Mouse (Mus musculus) inflammation-experienced regulatory T-cells, adult 16 weeks (primary cell): ENCODE measurements around the gene Snrpf. TPM values are rescaled to one million over a fixed set of nuclear protein-coding genes. Genes with fewer than 3 reads are reported as not detected.

Experiments
- polyA plus RNA-seq: library from polyadenylated mRNA; unstranded; fragments of 100-300 nt; shearing (Covaris generic); gene quantifications from one replicate; pipeline ENCODE4 v1.2.1, GENCODE M21; 2017

The Snrpf gene
- 49.3 TPM for polyA plus RNA-seq

GRCm38 (mm10) chr10:93589281-93589848 lies at the start of gene Snrpf:
Gene Snrpf (minus strand): TSS chr10:93589706.

GRCm38 (mm10) chr10:93540431-93541210 lies 48.9 kb downstream of the Snrpf start, which contains the start of gene Ccdc38:
Gene Ccdc38 (plus strand): TSS chr10:93540632.

GRCm38 (mm10) chr10:93539775-93540430 lies 49.6 kb downstream of the Snrpf start, which contains the start of gene Amdhd1:
Gene Amdhd1 (minus strand): TSS chr10:93540033.

Other genes starting within 250 kb of the Snrpf start
- 329 TPM for gene Lta4h, start 136.3 kb downstream of the Snrpf start, polyA plus RNA-seq
- gene Hal, start 100.9 kb downstream of the Snrpf start, polyA plus RNA-seq: 0.44 TPM
- gene Amdhd1, start 49.7 kb downstream of the Snrpf start, polyA plus RNA-seq: 0.95 TPM
- 2.3 TPM for gene Ccdc38, start 49.1 kb downstream of the Snrpf start, polyA plus RNA-seq
- gene Ntn4, start 51.0 kb upstream of the Snrpf start, polyA plus RNA-seq: 0.41 TPM
- not detected for gene Usp44, start 241.8 kb upstream of the Snrpf start, polyA plus RNA-seq